Mouse (Mus musculus): ENCODE data around the gene Prl3d2. TPM values are rescaled to one million over a fixed set of nuclear protein-coding genes. Genes with fewer than 3 reads are reported as not detected.
"Not testable (repeated sequence)": the region's sequence is repeated elsewhere in the genome, so short reads cannot be mapped to it uniquely, and the experiment has no call there.

The Prl3d2 gene
- total RNA-seq (2014; rRNA removed; ENCODE audit: low replicate concordance) = not detected in 2 replicates
- not detected in 2 replicates for polyA plus RNA-seq (2015; fragmentation: Nextera tagmentation; extraction: Ambion mirVana)

DNA sequence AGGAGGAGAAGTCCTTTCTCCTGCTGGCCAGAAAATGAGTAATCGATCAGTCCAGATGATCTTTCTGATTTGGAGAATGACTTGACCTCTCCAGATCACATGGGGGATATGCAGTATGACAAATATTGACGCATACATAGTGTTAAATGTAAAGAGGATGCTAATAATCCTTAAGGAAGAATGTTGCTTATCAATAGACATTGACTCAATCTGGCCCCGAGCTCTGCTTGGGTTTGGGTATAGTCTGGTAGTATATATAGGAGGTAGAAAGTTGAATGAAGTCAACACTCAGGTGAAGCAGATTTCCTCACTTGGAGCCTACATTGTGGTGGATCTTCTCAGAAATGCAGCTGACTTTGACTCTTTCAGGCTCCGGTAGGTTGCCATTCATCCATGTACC, at the start of gene Prl3d2:
Prl3d2 (plus strand) TSS at position 301 of the 400 bp plus-strand sequence.
- not testable (repeated sequence) for H3K4me2 ChIP-seq (ENCODE audit: low read depth, low read length); H3K9ac ChIP-seq (replicated peaks; ENCODE audit: low read depth, low read length); H3K4me3 ChIP-seq (ENCODE audit: low read depth, low read length); H3K4me1 ChIP-seq (ENCODE audit: control insufficient read depth, insufficient read depth); H3K27ac ChIP-seq (ENCODE audit: low read depth); H3K36me3 ChIP-seq (replicated peaks; ENCODE audit: control insufficient read depth, insufficient read depth, low read length); H3K9me3 ChIP-seq (replicated peaks; ENCODE audit: control insufficient read depth, low read length); DNase-seq (ENCODE audit: low spot score); ATAC-seq (ENCODE audit: insufficient read depth, low read depth); H3K27me3 ChIP-seq (ENCODE audit: control insufficient read depth, insufficient read depth, low read length)
- WGBS = 76% methylated on average over 4 of the region's 4 CpGs

DNA sequence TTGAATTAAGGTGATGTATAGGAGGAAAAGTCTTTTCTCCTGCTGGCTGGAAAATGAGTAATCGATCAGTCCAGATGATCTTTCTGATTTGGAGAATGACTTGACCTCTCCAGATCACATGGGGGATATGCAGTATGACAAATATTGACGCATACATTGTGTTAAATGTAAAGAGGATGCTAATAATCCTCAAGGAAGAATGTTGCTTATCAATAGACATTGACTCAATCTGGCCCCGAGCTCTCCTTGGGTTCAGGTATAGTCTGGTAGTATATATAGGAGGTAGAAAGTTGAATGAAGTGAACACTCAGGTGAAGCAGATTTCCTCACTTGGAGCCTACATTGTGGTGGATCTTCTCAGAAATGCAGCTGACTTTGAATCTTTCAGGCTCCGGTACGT, 27.6 kb upstream of the Prl3d2 start, which contains the start of gene Prl3d1:
Prl3d1 (plus strand) TSS at position 301 of the 400 bp plus-strand sequence.
- not testable (repeated sequence) for H3K4me1 ChIP-seq (ENCODE audit: control insufficient read depth, insufficient read depth); H3K27ac ChIP-seq (ENCODE audit: low read depth); H3K4me2 ChIP-seq (ENCODE audit: low read depth, low read length); H3K4me3 ChIP-seq (ENCODE audit: low read depth, low read length); ATAC-seq (ENCODE audit: insufficient read depth, low read depth); H3K36me3 ChIP-seq (replicated peaks; ENCODE audit: control insufficient read depth, insufficient read depth, low read length); DNase-seq (ENCODE audit: low spot score); H3K9ac ChIP-seq (replicated peaks; ENCODE audit: low read depth, low read length); H3K9me3 ChIP-seq (replicated peaks; ENCODE audit: control insufficient read depth, low read length); H3K27me3 ChIP-seq (ENCODE audit: control insufficient read depth, insufficient read depth, low read length)
- WGBS = 76% methylated on average over 5 of the region's 5 CpGs

- Histone ChIP-seq H3K4me2 (ENCODE audit: low read depth, low read length) (no peak overlapping the region), H3K9me3 (replicated peaks; ENCODE audit: control insufficient read depth, low read length) (no peaks in the 10 kb centered on the region), H3K9ac (replicated peaks; ENCODE audit: low read depth, low read length) (no peak overlapping the region), H3K4me3 (ENCODE audit: low read depth, low read length) (no peak overlapping the region), H3K27ac (ENCODE audit: low read depth) (no peak overlapping the region), H3K27me3 (ENCODE audit: control insufficient read depth, insufficient read depth, low read length) (no peaks in the 10 kb centered on the region), H3K4me1 (ENCODE audit: control insufficient read depth, insufficient read depth) (no peaks in the 10 kb centered on the region), H3K36me3 (replicated peaks; ENCODE audit: control insufficient read depth, insufficient read depth, low read length) (no peaks in the 10 kb centered on the region)
- ATAC-seq (ENCODE audit: insufficient read depth, low read depth) = no peak
- WGBS = 48% methylated on average over 1 of the region's 1 CpGs
- TF ChIP-seq CTCF (IDR thresholded peaks at IDR 0.05; ENCODE audit: low read depth) (no peak), EP300 (IDR thresholded peaks at IDR 0.05; ENCODE audit: low read depth) (no peak)
- no peak for DNase-seq (ENCODE audit: low spot score)
Observed at GRCm38 (mm10) chr13:27148264-27148663, 26.8 kb downstream of the Prl3d2 start.

- H3K9me3 ChIP-seq (replicated peaks; ENCODE audit: control insufficient read depth, low read length); H3K27ac ChIP-seq (ENCODE audit: low read depth); H3K9ac ChIP-seq (replicated peaks; ENCODE audit: low read depth, low read length); ATAC-seq (ENCODE audit: insufficient read depth, low read depth); H3K27me3 ChIP-seq (ENCODE audit: control insufficient read depth, insufficient read depth, low read length); H3K4me3 ChIP-seq (ENCODE audit: low read depth, low read length); DNase-seq (ENCODE audit: low spot score); H3K4me1 ChIP-seq (ENCODE audit: control insufficient read depth, insufficient read depth); H3K36me3 ChIP-seq (replicated peaks; ENCODE audit: control insufficient read depth, insufficient read depth, low read length); H3K4me2 ChIP-seq (ENCODE audit: low read depth, low read length): not testable (repeated sequence)
- WGBS = 66% methylated on average over 2 of the region's 3 CpGs
Observed at GRCm38 (mm10) chr13:27156490-27156889, 35.0 kb downstream of the Prl3d2 start, which contains the start of gene Prl3d3. Gene Prl3d3, plus strand, starts transcription at chr13:27156790.

Other genes with a start within 250 kb of the Prl3d2 start
- gene Prl, start 64.1 kb upstream of the Prl3d2 start, total RNA-seq (2014; rRNA removed; ENCODE audit: low replicate concordance) = not detected in 2 replicates
- not detected in 2 replicates for gene Prl, start 64.1 kb upstream of the Prl3d2 start, polyA plus RNA-seq (2015; fragmentation: Nextera tagmentation; extraction: Ambion mirVana)
- gene Prl3d1, start 27.5 kb upstream of the Prl3d2 start, total RNA-seq (2014; rRNA removed; ENCODE audit: low replicate concordance) = not detected in 2 replicates
- gene Prl3d1, start 27.5 kb upstream of the Prl3d2 start, polyA plus RNA-seq (2015; fragmentation: Nextera tagmentation; extraction: Ambion mirVana) = not detected in 2 replicates
- not detected in 2 replicates for gene Prl3d3, start 35.1 kb downstream of the Prl3d2 start, total RNA-seq (2014; rRNA removed; ENCODE audit: low replicate concordance)
- not detected in 2 replicates for gene Prl3d3, start 35.1 kb downstream of the Prl3d2 start, polyA plus RNA-seq (2015; fragmentation: Nextera tagmentation; extraction: Ambion mirVana)
- gene Prl3c1, start 75.0 kb downstream of the Prl3d2 start, total RNA-seq (2014; rRNA removed; ENCODE audit: low replicate concordance) = not detected in 2 replicates
- gene Prl3c1, start 75.0 kb downstream of the Prl3d2 start, polyA plus RNA-seq (2015; fragmentation: Nextera tagmentation; extraction: Ambion mirVana) = not detected in 2 replicates
- gene Prl3b1, start 120.1 kb downstream of the Prl3d2 start, total RNA-seq (2014; rRNA removed; ENCODE audit: low replicate concordance) = not detected in 2 replicates
- gene Prl3b1, start 120.1 kb downstream of the Prl3d2 start, polyA plus RNA-seq (2015; fragmentation: Nextera tagmentation; extraction: Ambion mirVana) = not detected in 2 replicates
- gene Prl3a1, start 137.7 kb downstream of the Prl3d2 start, total RNA-seq (2014; rRNA removed; ENCODE audit: low replicate concordance) = not detected in 2 replicates
- not detected in 2 replicates for gene Prl3a1, start 137.7 kb downstream of the Prl3d2 start, polyA plus RNA-seq (2015; fragmentation: Nextera tagmentation; extraction: Ambion mirVana)
- gene Prl6a1, start 190.9 kb downstream of the Prl3d2 start, total RNA-seq (2014; rRNA removed; ENCODE audit: low replicate concordance) = not detected in 2 replicates
- not detected in 2 replicates for gene Prl6a1, start 190.9 kb downstream of the Prl3d2 start, polyA plus RNA-seq (2015; fragmentation: Nextera tagmentation; extraction: Ambion mirVana)
- gene Prl8a2, start 224.0 kb downstream of the Prl3d2 start, total RNA-seq (2014; rRNA removed; ENCODE audit: low replicate concordance) = not detected in 2 replicates
- not detected in 2 replicates for gene Prl8a2, start 224.0 kb downstream of the Prl3d2 start, polyA plus RNA-seq (2015; fragmentation: Nextera tagmentation; extraction: Ambion mirVana)

Data from heart, postnatal 0 days (tissue).